Mouse (Mus musculus) G1E-ER4 (cell line): ENCODE measurements around the gene Fbxw7. TPM values are rescaled to one million over a fixed set of nuclear protein-coding genes. Genes with fewer than 3 reads are reported as not detected.

Experiments
- GATA1 ChIP-seq: IDR thresholded peaks from one replicate; pipeline ENCODE4 v1.8.0; 2012; ENCODE audit warnings: low read length, inconsistent platforms
- polyA plus RNA-seq: library from polyadenylated mRNA; stranded (reverse); fragments of >175 nt; gene quantifications from 2 replicates; pipeline ENCODE4 v1.2.3, GENCODE M21; 2012

Gene Fbxw7
- polyA plus RNA-seq, 1 experiment = 4.8 TPM

DNA sequence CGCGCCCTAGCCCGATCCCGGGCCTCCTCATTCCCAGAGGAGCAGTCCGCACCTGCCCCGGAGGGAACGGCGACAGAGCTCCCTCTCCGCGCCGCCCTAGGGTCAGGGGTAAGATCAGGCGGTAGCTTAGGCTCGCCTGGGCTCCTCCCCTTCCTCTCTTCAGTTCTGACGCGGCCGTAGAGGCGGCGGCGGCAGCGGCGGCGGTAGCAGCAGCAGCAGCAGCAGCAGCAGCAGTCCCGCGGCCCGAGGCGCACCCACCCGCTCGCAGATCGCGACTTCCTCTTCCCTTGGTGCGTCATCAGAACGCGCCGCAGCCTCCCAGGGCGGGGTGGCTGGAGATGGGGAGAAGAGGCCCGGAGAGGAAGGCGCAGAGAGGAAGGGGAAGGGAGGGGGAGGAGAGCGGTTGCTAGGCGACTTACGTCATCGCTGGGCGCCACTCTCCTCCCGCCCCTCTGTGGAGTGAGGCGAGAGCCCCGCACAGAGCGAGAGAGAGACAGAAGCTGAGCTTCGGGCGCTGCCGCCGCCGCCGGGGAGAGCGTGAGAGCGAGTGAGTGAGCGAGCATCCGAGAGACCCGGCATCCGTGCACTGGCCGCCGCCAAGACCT lies 809 bp upstream of the Fbxw7 start:
- no peak for TF ChIP-seq GATA1

DNA sequence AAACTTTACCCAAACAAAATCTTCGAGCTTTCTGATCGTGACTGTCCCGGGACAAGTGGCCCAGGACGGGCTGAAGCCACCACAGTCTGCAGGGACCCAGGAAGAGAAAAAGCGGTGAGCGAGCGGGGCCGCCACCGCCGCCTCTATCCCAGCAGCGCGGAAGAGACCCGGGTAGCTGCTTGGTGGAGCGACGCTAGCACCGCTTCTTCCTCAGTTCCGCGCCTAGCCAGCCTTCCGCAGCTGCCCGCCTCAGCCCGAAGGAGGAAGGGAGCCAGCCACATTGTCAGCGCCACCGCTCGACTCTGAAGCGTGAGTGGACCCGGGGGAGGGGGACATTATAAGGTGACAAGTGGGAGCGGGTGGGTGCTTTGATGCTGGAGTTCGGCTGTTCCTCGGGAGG lies 393 bp downstream of the Fbxw7 start:
- no peak for TF ChIP-seq GATA1

DNA sequence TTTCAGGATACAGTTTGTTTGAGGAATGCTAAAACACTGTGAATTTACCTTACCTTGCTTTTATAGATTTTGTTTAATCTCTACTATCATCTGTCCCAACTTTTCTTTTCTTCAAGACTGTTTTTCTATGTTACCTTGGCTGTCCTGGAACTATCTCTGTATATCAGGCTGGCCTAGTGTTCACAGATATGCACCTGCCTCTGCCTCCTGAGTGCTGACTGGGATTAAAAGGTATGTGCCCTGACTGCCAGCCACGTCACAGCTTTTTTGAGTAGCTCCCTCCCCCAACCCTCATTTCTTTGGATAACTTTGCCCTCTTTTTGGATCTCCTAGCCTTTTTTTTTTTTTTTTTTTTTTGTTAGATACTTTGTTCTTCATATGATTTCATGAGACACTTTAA lies 1.9 kb downstream of the Fbxw7 start:
- TF ChIP-seq GATA1 = no peak

DNA sequence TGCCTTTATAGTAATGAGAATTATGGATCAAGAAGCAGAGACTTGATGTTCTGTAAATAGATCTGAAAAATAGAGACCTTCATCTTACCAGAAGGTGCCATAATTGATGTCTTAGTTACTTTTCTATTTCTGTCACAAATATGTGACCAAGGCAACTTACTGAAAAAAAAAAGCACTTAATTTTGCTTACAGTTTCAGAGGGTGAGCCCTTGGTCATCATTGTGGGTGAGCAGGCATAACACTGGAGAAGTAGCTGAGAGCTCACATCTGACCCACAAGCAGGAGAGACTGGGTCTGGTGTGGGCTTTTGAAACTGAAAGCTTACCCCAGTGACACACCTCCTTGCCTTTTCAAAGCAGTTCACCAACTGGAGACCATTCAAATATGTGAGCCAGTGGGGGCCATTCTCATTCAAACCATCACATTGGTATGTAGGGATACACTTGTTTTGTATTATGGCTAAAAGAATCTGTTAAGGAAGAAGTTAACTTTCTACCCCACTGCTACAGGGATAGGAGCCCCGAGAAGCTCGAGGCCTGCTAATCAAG lies 5.7 kb downstream of the Fbxw7 start:
- no peak for TF ChIP-seq GATA1

DNA sequence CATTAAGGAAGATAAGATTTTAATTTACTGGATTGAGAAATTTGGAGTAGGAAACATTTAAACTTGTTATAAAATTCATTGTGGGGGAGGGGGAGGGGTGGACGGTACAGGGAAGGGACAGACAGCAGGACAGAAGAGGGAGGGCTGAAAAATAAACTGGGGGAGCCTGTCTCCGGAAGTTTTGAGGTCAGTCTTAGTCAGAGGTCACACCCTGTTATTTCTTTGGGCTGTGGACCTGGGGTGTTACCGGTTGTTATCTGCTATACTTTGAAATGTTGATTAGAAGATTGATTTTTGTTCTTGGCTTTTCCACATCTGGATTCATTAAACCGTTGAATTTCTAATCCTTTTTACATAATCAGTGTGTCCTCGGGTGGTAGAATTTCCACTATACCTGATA lies 10.9 kb downstream of the Fbxw7 start:
- TF ChIP-seq GATA1 = no peak

- TF ChIP-seq GATA1 = no peak
These were observed 11.3 kb downstream of the Fbxw7 start for GRCm38 (mm10) chr3:84826405-84826804.

DNA sequence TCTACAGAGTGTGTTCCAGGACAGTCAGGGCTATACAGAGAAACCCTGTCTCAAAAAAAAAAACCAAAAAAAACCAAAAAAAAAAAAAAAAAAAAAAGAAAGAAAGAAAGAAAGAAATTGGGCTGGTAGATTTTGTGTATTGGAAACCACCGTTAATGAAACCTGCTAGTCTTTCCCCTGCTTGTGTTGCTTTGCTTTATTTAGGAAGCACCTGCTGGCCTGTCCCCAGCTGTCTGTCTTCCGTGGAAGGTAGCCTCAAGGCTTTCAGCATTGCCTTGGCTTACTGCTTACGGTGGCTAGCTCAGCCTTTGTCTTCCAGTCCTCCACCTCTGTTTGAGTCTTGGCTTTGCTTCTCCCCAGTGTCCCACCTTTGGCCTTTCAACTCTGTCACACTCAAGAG lies 11.9 kb downstream of the Fbxw7 start:
- no peak for TF ChIP-seq GATA1

GRCm38 (mm10) chr3:84827617-84828016 lies 12.5 kb downstream of the Fbxw7 start:
- no peak for TF ChIP-seq GATA1

DNA sequence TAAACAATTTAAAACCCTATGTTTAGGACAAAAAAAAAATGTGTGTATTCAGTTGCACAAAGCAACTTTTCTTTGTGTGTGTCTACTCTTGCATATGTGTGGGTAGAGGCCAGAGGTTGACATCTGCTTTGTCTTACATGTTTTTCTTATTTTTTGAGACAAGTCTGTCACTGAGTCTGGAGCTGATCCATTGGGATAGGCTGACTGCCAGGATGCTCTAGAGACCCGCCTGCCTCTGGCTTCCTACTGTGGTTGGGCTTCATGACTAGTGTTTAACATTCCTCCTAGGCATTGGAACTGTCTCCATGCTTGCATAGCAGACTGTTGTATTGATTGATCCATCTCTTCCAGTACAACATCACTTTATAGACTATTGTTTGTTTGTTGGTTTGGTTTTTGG lies 14.3 kb downstream of the Fbxw7 start:
- TF ChIP-seq GATA1 = no peak

DNA sequence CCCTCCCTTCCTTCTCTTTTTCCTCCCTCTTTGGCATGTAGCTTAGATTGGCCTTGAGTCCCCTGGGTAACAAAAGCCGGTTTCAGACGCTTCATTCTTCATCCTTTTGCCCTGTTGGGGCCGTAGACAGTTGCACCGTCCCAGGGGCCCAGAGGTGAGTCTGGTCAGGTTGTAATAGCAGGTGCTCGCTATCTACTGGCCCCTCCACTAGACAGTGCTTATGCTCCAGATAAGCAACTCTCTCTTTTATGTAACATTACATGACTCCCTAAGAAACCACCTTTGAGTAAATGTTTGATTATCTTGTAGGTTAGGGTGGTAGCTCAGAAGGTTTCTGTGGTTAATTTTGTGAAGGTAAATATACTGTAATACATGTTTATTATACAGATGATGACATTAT lies 21.0 kb downstream of the Fbxw7 start:
- no peak for TF ChIP-seq GATA1

GRCm38 (mm10) chr3:84837984-84838383 lies 22.9 kb downstream of the Fbxw7 start:
- no peak for TF ChIP-seq GATA1

GRCm38 (mm10) chr3:84839499-84839898 lies 24.4 kb downstream of the Fbxw7 start:
- no peak for TF ChIP-seq GATA1

DNA sequence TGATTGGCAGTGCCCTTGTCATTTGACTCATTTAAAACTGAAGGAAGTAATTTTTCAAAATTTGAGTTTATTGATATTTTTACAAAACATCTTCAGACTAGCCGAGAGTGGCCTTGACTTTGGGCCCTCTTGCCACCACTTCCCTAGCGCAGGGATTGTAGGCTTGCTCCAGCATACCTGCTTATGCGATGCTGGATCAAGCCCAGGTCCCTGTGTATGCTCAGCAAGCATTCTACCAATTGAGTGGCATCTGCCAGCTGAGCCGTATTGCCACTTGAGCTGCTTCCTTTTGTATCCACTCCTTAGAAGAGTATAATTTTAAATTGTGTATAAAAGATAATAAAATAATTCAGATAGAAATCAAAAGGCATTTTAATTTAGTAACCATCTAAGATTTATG lies 26.2 kb downstream of the Fbxw7 start:
- no peak for TF ChIP-seq GATA1

- TF ChIP-seq GATA1 = no peak
These were observed 27.7 kb downstream of the Fbxw7 start for GRCm38 (mm10) chr3:84842793-84843192.

DNA sequence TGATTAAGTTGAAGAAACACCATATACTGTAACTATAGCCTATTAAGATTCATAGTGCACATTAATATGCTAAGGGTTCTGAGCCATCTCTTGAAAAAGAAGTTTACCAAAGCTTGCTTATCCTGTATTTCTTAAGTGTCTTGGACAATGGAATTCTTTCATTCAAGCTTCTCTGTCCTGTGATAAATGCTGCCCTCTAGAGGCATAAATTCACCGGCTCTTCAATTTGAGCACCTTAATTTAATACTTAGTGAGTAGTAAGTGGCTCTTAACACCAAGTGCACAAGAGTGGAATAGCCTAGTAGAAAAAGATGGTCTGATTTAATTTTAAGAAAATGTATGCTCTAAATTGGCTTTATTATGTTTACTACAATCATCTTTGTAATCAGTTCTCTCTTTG lies 28.5 kb downstream of the Fbxw7 start:
- TF ChIP-seq GATA1 = no peak

GRCm38 (mm10) chr3:84848798-84849197 lies 33.7 kb downstream of the Fbxw7 start:
- TF ChIP-seq GATA1 = peak; percentile 46

GRCm38 (mm10) chr3:84850418-84850817 lies 35.4 kb downstream of the Fbxw7 start:
- TF ChIP-seq GATA1 = no peak

GRCm38 (mm10) chr3:84851801-84852200 lies 36.7 kb downstream of the Fbxw7 start:
- no peak for TF ChIP-seq GATA1
